Mouse (Mus musculus) 3T3-L1 (cell line): ENCODE measurements around the gene Hint2.
A peak's percentile ranks its signal among the peaks of the same experiment; 100 is the strongest.

Source experiments
- DNase-seq: peaks from one replicate; pipeline ENCODE4 v3.0.0-alpha.2; 2015; ENCODE audit warnings: low read depth, low spot score

Gene Hint2

DNA sequence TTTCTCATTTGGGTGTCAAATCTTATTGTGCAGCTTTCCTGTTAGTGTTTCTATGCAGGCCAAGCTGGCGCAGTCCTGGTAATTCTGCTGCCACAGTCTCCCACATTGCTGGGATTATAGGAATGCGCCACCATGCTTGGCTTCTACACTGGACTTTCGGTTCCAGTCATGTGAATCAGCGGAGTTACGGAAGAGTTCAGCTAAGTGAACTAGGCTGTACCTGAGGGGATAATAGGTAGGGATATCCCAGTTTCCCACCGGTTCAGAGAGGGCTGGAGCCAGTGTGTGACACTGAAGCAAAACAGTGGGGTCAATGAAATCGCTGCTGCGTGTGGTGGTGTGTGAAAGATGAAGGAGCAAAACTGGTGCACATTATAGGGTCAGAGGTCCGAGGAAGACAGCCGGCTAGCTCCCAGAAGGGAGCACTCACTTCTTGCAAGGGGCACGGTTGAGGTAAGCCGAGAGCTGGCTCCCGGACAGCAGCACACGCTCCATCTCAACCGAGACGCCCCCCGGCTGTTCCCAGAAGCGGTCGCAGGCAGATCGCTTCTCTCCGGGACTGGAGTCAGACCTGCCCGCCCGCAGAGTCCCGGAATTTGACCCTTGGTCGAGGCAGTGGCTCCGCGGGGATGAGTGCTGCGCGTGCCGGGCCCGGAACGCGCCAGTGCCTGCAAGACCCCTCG lies 469 bp downstream of the Hint2 start:
- DNase-seq = no peak

GRCm38 (mm10) chr4:43653161-43654015 lies 2.9 kb downstream of the Hint2 start, which contains the start of gene Spag8:
Gene Spag8 (minus strand): TSS chr4:43653594.
- DNase-seq = no peak

DNA sequence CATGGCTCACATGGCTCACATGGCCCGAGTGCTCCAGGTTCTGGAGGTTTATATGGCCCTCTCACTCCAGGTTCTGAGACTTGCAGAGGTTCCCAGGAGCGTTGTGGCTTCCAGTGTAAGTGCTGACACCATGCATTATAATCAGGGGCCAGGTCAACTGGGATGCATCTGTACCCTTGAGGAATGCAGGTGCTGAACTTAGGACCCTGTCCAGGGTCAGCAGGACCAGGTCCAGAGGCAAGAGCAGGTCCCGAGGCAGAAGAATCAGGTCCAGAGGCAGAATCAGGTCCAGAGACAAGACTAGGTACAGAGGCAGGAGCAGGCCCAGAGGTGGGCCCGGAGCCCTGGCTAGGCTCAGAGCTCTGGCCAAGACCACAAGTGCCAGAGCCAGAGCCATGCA lies 3.5 kb downstream of the Hint2 start:
- no peak for DNase-seq

DNA sequence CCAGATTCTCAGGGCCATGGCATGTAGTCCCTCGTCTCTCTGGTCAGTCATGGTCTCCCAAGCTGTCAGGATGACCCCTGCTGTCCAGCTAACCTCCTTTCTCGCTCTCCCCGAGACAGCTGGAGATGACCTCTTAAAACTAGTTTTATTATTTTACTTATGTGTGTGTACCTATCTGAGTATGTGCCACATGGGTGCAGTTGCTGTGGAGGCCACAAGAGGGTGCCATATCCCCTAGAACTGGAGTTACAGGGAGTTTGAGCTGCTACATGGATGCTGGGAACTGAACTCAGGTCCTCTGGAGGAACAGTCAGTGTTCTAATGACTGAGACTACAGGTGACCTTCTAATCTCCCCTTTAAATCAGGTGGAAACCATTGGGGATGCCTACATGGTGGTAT lies 6.5 kb downstream of the Hint2 start:
- no peak for DNase-seq

DNA sequence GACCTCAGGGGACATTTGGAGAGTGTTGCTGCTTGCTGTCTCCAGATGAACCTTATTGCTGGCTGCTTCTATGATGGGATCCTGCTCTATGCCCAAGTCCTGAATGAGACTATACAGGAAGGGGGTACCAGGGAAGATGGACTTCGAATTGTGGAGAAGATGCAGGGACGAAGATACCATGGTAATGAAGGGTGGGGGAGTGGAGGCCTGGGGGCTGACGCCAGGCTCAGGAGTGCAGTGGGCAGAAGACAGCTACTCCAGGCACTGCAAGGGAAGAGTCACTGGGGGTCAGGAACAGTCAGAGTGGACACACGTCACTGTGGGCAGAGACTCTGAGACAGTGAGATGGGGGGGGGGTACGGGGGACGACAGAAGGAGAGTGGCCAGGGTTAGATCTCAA lies 15.8 kb downstream of the Hint2 start:
- no peak for DNase-seq

GRCm38 (mm10) chr4:43640076-43640475 lies 16.2 kb downstream of the Hint2 start:
- no peak for DNase-seq

GRCm38 (mm10) chr4:43636751-43637150 lies 19.5 kb downstream of the Hint2 start:
- DNase-seq = no peak

- no peak for DNase-seq
Measured at GRCm38 (mm10) chr4:43634621-43635374, 21.5 kb downstream of the Hint2 start.

DNA sequence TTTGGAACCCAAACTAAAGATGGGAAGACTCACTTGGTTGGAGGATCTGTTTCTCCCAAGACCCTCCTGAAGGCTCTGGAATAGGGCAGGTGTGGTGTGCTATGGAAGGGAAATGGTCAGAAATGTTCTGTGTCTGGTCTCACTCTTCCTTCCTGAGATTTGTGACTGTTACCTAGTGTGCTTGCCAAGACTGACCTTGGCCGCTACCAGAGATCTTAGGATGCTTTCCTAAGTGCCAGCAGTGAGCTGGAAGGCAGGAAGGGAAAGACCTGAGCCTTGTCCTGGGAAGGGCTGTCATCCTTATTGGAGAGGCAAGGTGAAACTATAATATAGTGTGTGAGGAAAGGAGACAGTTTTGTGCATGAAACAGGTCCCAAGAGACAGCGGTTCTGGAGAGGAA lies 22.5 kb downstream of the Hint2 start:
- DNase-seq = no peak

- no peak for DNase-seq
Measured at GRCm38 (mm10) chr4:43633296-43633695, 23.0 kb downstream of the Hint2 start.

DNA sequence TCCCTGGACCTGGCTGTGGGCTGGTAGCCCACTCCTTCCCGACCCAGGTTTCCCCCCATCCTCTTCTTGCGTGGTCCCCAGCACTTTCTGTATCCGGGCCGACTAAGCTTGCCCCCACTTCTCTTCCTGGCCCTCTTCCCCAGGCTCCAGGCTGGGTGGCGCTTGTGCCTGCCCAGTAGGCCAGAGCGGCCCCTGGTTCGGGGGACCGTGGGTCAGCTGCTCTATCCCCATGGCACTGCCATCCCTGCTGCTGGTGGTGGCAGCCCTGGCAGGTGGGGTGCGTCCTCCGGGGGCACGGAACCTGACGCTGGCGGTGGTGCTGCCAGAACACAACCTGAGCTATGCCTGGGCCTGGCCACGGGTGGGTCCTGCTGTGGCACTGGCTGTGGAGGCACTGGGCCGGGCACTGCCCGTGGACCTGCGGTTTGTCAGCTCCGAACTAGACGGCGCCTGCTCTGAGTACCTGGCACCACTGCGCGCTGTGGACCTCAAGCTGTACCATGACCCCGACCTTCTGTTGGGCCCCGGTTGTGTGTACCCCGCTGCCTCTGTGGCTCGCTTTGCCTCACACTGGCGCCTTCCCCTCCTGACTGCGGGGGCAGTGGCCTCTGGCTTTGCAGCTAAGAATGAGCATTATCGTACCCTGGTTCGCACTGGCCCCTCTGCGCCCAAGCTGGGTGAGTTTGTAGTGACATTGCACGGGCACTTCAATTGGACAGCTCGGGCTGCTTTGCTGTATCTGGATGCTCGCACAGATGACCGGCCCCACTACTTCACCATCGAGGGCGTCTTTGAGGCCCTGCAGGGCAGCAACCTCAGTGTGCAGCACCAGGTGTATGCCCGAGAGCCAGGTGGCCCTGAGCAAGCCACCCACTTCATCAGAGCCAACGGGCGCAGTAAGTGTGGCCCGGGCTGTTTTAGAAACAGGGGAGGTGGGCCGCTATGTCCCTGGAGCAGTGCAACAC lies 24.0 kb downstream of the Hint2 start:
- DNase-seq = no peak

GRCm38 (mm10) chr4:43631046-43631955 lies 25.0 kb downstream of the Hint2 start, which contains the start of gene Npr2:
Gene Npr2 (plus strand): TSS chr4:43631935.
- peak; percentile 40 for DNase-seq

DNA sequence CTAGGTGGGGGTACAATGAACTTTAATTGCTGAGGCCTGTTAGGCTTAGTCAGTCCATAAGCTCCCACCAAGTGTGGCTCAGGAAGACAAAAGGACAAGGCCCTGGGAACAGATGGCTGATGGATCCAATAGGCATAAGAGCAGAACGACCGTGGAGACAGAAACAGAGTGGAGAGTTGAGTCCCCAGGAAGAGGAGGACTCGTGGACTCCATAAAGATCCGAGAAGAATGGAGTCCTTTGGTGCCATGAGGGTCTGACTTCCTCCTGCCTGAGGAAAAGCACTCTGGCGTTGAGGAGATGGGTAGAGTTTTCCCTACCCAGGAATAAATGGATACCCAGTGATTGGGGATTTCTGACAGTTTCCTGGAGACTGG lies 25.6 kb downstream of the Hint2 start:
- peak; percentile 47 for DNase-seq

DNA sequence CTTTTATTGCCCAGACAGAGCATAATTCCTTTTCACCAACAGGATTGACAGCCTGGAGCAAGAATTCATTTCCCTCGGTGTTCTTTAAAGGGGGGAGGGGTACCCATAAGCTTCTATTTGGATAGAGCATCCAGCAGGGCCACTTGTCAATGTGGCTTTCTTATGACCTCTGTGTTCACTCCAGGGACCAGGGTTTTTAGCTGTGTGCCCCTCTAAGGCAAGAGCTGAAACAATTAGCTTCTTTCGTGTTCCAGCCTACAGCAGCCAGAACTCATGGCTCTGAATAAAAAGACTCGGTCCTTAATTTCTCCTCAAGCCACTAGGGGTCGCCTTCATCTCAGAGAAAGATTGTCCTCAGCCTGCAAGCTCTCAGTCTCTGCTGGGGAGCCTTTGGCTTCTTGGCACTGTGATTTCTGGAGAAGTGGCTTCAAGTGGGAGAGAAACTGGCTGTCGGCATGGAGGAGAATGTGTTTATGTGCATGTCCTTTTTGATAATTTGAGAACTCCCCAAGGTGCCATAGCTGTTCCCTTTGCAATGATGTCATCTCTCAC lies 26.2 kb downstream of the Hint2 start:
- DNase-seq = peak; percentile 93

DNA sequence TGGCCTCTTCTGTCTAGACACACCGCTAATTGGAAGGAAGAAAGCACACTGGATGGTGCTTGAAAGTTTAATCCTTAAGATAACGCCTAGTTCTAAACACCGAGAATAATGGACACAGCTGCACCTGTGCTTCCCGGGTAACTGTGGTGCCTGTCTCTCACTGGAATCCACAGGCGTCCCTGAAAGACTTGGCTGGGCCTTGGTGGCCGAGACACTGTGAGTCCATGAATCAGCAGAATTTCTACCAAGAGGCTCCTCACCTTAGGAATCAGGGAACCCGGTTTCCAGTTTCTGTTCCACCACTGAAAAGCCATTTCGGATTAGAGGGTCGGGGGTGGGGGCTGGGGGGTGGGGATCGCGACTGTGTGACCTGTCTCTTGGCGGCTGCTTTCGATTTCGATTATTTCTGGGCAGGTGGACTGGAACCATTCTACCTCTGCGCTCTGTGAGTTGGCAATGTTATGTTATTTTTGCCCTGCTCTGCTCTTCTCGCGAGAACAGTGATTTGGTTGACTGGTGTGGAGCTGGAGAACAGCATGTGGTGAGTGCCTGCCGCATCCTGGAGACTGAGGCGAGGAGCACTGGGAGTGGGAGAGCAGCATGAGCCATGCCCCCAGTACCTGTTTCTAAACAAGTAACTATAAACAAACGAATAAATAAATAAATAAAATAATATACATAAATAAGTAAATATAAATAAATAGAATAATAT lies 27.0 kb downstream of the Hint2 start:
- DNase-seq = no peak

DNA sequence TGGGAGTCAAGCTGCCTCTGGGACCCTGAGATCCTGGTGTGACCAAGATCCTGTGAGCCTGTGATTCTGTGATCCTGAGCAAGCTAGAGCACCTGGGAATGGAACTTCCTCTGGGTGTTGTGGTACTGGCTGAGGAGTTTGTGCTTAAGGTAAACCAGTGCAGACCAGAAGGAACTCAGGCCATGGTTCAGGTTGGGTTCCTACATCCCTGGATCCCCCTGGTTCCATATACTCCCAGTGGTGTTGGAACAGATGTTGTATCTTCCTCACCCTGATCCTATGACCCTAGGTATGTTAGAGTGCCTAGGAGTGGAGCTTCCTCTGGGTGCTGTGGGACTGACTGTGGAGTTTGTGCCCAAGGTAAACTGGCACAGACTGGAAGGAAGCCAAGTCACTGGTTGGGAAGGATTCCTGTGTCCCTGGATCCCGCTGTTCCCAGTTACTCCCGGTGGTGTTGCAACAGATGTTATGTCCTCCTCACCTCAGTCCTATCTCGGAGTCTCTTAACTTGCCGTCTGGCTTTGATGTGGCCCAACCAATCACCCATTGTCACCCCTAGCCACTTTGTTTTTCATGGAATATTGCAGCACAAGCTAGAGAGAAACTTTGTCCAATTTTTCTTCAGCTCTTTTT lies 36.0 kb downstream of the Hint2 start:
- no peak for DNase-seq

- DNase-seq = no peak
Measured at GRCm38 (mm10) chr4:43613060-43613730, 43.1 kb downstream of the Hint2 start.

DNA sequence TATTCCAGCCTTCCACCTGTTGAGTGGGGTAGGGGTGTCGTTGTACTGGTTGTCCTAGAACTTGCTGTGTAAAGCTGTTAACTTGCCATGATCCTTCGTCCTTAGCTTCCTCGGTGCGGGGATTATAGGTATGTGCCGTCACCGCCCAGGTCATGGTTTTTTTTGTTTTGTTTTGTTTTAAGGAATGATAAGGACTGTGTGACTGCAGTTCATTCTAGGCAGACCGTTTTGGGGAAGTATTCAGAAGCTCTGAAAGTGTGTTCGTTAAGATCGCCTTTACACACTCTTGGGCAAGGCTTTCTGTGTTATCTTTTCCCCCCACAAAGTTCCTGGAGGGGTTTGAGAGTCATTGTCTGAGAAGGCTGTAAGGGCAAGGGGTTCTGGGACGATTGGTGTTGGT lies 43.7 kb downstream of the Hint2 start:
- no peak for DNase-seq
